Mouse (Mus musculus) megakaryocyte, adult 5-6 weeks (primary cell): ENCODE measurements around the gene Cbarp. TPM values are rescaled to one million over a fixed set of nuclear protein-coding genes. Genes with fewer than 3 reads are reported as not detected.

ENCODE experiments used
- ATAC-seq: 2 replicates; pipeline ENCODE4 v1.8.0; 2016; ENCODE audit warnings: mild to moderate bottlenecking, inconsistent platforms; ENCODE audit not compliant: poor library complexity, severe bottlenecking
- total RNA-seq, 2 experiments: library from RNA; stranded (forward) in 1 of 2; stranded (reverse) in 1 of 2; fragments of 153-499, 151-499 nt in 1 of 2; fragments of 221-1000, 200-1000 nt in 1 of 2; gene quantifications; 2 replicates each; pipeline versions ENCODE4 v1.2.3 to v1.2.4; 2015 to 2017

Gene Cbarp
- total RNA-seq (2015) (1.6 and 2.2 TPM in 2 replicates), total RNA-seq (2017) (1.4 TPM in 1 of 2 replicates, not detected in the other)

- no peak for ATAC-seq
Measured at GRCm38 (mm10) chr10:80140666-80141035, at the start of gene Cbarp. TSS of gene Cbarp (minus strand) at chr10:80140835.

- ATAC-seq: no peak
Measured at GRCm38 (mm10) chr10:80189999-80190398, 49.4 kb upstream of the Cbarp start.

- ATAC-seq: no peak
Measured at GRCm38 (mm10) chr10:80188453-80189024, 47.9 kb upstream of the Cbarp start.

- no peak for ATAC-seq
Measured at GRCm38 (mm10) chr10:80187739-80188138, 47.1 kb upstream of the Cbarp start.

- no peak for ATAC-seq
Measured at GRCm38 (mm10) chr10:80186649-80187048, 46.0 kb upstream of the Cbarp start.

- ATAC-seq: no peak
Measured at GRCm38 (mm10) chr10:80182547-80182946, 41.9 kb upstream of the Cbarp start.

GRCm38 (mm10) chr10:80180823-80181222 lies 40.2 kb upstream of the Cbarp start:
- ATAC-seq: no peak

GRCm38 (mm10) chr10:80180288-80180687 lies 39.7 kb upstream of the Cbarp start:
- no peak for ATAC-seq

GRCm38 (mm10) chr10:80179068-80180051 lies 38.7 kb upstream of the Cbarp start, which contains the start of gene Efna2:
TSS of gene Efna2 (plus strand) at chr10:80179482.
- no peak for ATAC-seq

- no peak for ATAC-seq
Measured at GRCm38 (mm10) chr10:80177441-80178279, 37.0 kb upstream of the Cbarp start.

- ATAC-seq: no peak
Measured at GRCm38 (mm10) chr10:80176270-80176834, 35.7 kb upstream of the Cbarp start.

- ATAC-seq: 0 out of 2 replicates have a peak, but pooled peaks have one; percentile 21
Measured at GRCm38 (mm10) chr10:80175536-80176269, 35.1 kb upstream of the Cbarp start.

- ATAC-seq: 0 out of 2 replicates have a peak, but pooled peaks have one; percentile 37
Measured at GRCm38 (mm10) chr10:80174705-80175104, 34.1 kb upstream of the Cbarp start.

- ATAC-seq: no peak
Measured at GRCm38 (mm10) chr10:80173955-80174640, 33.5 kb upstream of the Cbarp start.

- ATAC-seq: no peak
Measured at GRCm38 (mm10) chr10:80173358-80173757, 32.7 kb upstream of the Cbarp start.

GRCm38 (mm10) chr10:80172527-80173292 lies 32.1 kb upstream of the Cbarp start, which contains the start of gene 1600002K03Rik:
TSS of gene 1600002K03Rik (plus strand) at chr10:80172944.
- ATAC-seq: peak; percentile 86

- no peak for ATAC-seq
Measured at GRCm38 (mm10) chr10:80171760-80172526, 31.3 kb upstream of the Cbarp start.

GRCm38 (mm10) chr10:80171252-80171651 lies 30.6 kb upstream of the Cbarp start:
- ATAC-seq: no peak
